Mouse (Mus musculus) ES-E14 (cell line): ENCODE results near the gene Mc1r. TPM values are rescaled to one million over a fixed set of nuclear protein-coding genes. Genes with fewer than 3 reads are reported as not detected.

Experiments used
- DNase-seq: peaks from one replicate; pipeline ENCODE4 v3.0.0-alpha.2; 2013; ENCODE audit warnings: low read depth, low spot score
- H3K27ac ChIP-seq: 2 replicates; pipeline ENCODE4 v1.5.1; 2012; ENCODE audit warnings: low read depth, mild to moderate bottlenecking, low read length, moderate library complexity, mixed read lengths; ENCODE audit not compliant: poor library complexity, insufficient read depth, severe bottlenecking
- H3K36me3 ChIP-seq: 2 replicates; pipeline ENCODE4 v1.6.1; 2012; ENCODE audit warnings: mild to moderate bottlenecking, low read length, moderate library complexity, mixed read lengths; ENCODE audit not compliant: control insufficient read depth, poor library complexity, insufficient read depth, severe bottlenecking
- H3K4me1 ChIP-seq, 2 experiments: fragments of 150-350 bp in 1 of 2; sonication (generic) in 1 of 2; 2 replicates each; pipeline ENCODE4 v1.6.1; 2012; ENCODE audit warnings: low read length in 2 of 2, mild to moderate bottlenecking in 1 of 2, mixed read lengths in 1 of 2; ENCODE audit not compliant: control insufficient read depth in 2 of 2, insufficient read depth in 2 of 2, poor library complexity in 1 of 2
- H3K4me3 ChIP-seq, 2 experiments: fragments of 150-350 bp in 1 of 2; sonication (generic) in 1 of 2; 2 replicates each; pipeline ENCODE4 v1.5.1; 2012; ENCODE audit warnings: low read length in 2 of 2, low read depth in 1 of 2, mild to moderate bottlenecking in 1 of 2, mixed read lengths in 1 of 2; ENCODE audit not compliant: insufficient read depth in 1 of 2, poor library complexity in 1 of 2, severe bottlenecking in 1 of 2
- H3K9ac ChIP-seq: 2 replicates; pipeline ENCODE4 v1.6.1; 2012; ENCODE audit warnings: low read depth, mild to moderate bottlenecking, low read length, mixed read lengths; ENCODE audit not compliant: poor library complexity, insufficient read depth, severe bottlenecking
- H3K9me3 ChIP-seq: fragments of 150-350 bp; sonication (generic); 2 replicates; pipeline ENCODE4 v1.6.1; 2012; ENCODE audit warnings: low read depth, mild to moderate bottlenecking, low read length; ENCODE audit not compliant: control insufficient read depth, insufficient read depth
- CHD2 ChIP-seq: IDR thresholded peaks from 2 replicates; pipeline ENCODE4 v1.6.1; 2014; ENCODE audit warnings: mild to moderate bottlenecking, low read depth, low read length, inconsistent platforms
- HCFC1 ChIP-seq: IDR thresholded peaks from 2 replicates; pipeline ENCODE4 v1.6.1; 2012; ENCODE audit warnings: low read length, inconsistent platforms, borderline replicate concordance; ENCODE audit not compliant: insufficient read depth
- MAFK ChIP-seq: IDR thresholded peaks from 2 replicates; pipeline ENCODE4 v1.6.1; 2014; ENCODE audit warnings: mild to moderate bottlenecking, low read depth, low read length, inconsistent platforms; ENCODE audit not compliant: insufficient read depth
- ZC3H11A ChIP-seq: IDR thresholded peaks from 2 replicates; pipeline ENCODE4 v1.6.1; 2012; ENCODE audit warnings: low read depth, mild to moderate bottlenecking, inconsistent platforms, low read length, borderline replicate concordance
- ZNF384 ChIP-seq: IDR thresholded peaks from 2 replicates; pipeline ENCODE4 v1.6.1; 2012; ENCODE audit warnings: low read depth, low read length, inconsistent platforms
- in situ Hi-C, 2 experiments: fragments of 600-800 bp; cut with MboI; formaldehyde crosslinking; loops; one replicate each; pipeline ENCODE4 v1.15.1; 2025; ENCODE audit warnings: low sequenced_read_pairs in 2 of 2, inconsistent platforms in 1 of 2; ENCODE audit not compliant: unreplicated experiment in 2 of 2
- total RNA-seq: library from RNA; depleted of rRNA; stranded (reverse); fragments of 300-350 nt; gene quantifications from 2 replicates; pipeline ENCODE4 v1.2.3, GENCODE M21; 2012

Gene Mc1r
- total RNA-seq, 1 experiment, result 0.27 TPM

DNA sequence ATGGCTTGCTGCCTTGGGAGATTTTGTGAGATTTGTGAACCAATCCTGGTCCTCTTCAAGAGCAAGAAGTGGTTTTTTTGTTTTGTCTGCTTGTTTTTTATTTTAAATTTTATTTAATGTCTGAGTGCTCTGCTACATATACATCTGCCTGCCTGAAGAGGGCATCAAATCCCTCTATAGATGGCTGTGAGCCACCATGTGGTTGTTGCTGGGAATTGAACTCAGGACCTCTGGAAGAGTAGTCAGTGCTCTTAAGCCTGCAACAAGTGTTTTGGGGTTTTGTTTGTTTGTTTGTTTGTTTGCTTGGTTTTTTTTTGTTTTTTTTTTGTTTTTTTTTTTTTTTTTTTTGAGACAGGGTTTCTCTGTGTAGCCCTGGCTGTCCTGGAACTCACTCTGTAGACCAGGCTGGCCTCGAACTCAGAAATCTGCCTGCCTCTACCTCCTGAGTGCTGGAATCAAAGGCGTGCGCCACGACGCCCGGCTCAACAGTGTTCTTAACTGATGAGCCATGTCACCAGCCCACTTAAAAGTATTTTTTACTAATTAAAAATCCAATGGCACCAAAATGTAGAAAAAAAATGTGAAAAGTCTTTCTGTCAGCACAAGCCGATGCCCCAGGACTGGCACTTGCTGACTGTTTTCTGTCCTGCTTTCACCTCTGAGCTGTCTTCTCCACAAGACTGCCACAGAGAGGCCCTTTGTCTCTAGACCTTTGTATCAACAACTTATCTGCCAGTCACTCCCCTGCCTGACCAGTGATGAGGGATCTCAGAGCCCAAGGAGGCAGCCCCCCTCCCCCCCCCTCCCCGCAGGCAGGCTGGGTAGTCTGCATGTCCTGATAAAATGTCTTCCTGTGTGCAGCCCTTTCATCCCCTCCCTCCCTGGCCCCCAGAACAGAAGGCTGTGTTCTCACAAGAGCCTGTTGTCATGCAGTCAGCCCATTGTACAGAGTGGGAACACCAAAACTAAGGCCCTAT lies 9.3 kb downstream of the Mc1r start:
- no peak overlapping the region for H3K4me3 ChIP-seq
- H3K36me3 ChIP-seq, result peaks cover 14% of the 10 kb centered on the region
- in situ Hi-C loops, result no loop called here
- no peak overlapping the region for H3K27ac ChIP-seq
- DNase-seq, result peak; percentile 27
- TF ChIP-seq ZNF384 (peak; percentile 82), HCFC1 (no peak)
- peaks cover 0 to 13% of the 10 kb centered on the region in 2 experiments; a peak in 1 of 4 replicates for H3K4me1 ChIP-seq
- H3K9ac ChIP-seq, result no peak overlapping the region
- no peaks in the 10 kb centered on the region for H3K9me3 ChIP-seq

- H3K27ac ChIP-seq, result no peak overlapping the region
- H3K9ac ChIP-seq, result no peak overlapping the region
- H3K4me1 ChIP-seq, result peaks cover 2 to 9% of the 10 kb centered on the region in 2 experiments; a peak in 2 of 4 replicates
- DNase-seq, result no peak
- H3K9me3 ChIP-seq, result no peaks in the 10 kb centered on the region
- no peak overlapping the region for H3K4me3 ChIP-seq
- in situ Hi-C loops, result no loop called here
- H3K36me3 ChIP-seq, result peaks cover 15% of the 10 kb centered on the region
- no peak for TF ChIP-seq HCFC1
- TF ChIP-seq ZC3H11A, result no peak
- TF ChIP-seq MAFK, result no peak
- no peak for TF ChIP-seq ZNF384
- no peak for TF ChIP-seq CHD2
Measured at GRCm38 (mm10) chr8:123416944-123417555, 10.1 kb downstream of the Mc1r start.

GRCm38 (mm10) chr8:123419711-123420110 lies 12.8 kb downstream of the Mc1r start:
- TF ChIP-seq CHD2, result no peak
- TF ChIP-seq HCFC1, result no peak
- TF ChIP-seq ZC3H11A, result no peak
- no peak for TF ChIP-seq ZNF384
- no peak for TF ChIP-seq MAFK
- Histone ChIP-seq H3K9me3 (no peaks in the 10 kb centered on the region), H3K27ac (no peak overlapping the region), H3K4me1 (peaks cover 4% of the 10 kb centered on the region in 2 experiments; a peak in 2 of 4 replicates), H3K4me3 (no peak overlapping the region), H3K9ac (no peak overlapping the region), H3K36me3 (peaks cover 15% of the 10 kb centered on the region)
- in situ Hi-C loops, result no loop called here
- DNase-seq, result no peak

GRCm38 (mm10) chr8:123420525-123421281 lies 13.8 kb downstream of the Mc1r start:
- H3K9me3 ChIP-seq, result no peaks in the 10 kb centered on the region
- TF ChIP-seq CHD2 (no peak), HCFC1 (no peak), ZC3H11A (no peak), ZNF384 (no peak), MAFK (no peak)
- H3K4me3 ChIP-seq, result no peak overlapping the region
- DNase-seq, result no peak
- peaks cover 4% of the 10 kb centered on the region in 2 experiments; a peak in 2 of 4 replicates for H3K4me1 ChIP-seq
- no peak overlapping the region for H3K9ac ChIP-seq
- in situ Hi-C loops, result no loop called here
- H3K36me3 ChIP-seq, result peaks cover 15% of the 10 kb centered on the region
- H3K27ac ChIP-seq, result no peak overlapping the region
